Mouse (Mus musculus): Measurements from ENCODE around the gene Igf2bp2.

Gene Igf2bp2

DNA sequence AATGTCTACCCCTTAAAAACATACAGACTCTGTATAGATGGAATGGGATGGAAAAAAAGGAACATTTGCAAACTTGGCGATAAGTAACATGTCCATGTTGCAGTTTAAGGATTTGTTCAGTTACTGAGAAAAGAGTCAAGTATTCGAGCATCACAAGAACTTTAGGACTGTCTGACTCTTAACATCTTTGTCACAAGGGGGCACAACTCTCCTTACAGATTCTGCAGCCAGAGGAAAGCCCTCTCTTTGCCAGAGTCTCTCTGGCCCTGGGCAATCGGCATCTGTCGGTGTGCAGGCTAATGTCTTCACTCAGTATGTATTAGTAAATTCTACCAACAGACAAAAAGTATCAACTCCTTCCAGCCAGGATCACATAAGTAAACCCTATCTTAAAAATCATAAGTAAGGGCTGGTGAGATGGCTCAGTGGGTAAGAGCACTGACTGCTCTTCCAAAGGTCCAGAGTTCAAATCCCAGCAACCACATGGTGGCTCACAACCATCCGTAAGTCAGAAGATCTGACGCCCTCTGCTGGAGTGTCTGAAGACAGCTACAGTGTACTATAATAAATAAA, 57.0 kb downstream of the Igf2bp2 start:
- DNase-seq (ENCODE audit: low read depth): peak; percentile 45

DNA sequence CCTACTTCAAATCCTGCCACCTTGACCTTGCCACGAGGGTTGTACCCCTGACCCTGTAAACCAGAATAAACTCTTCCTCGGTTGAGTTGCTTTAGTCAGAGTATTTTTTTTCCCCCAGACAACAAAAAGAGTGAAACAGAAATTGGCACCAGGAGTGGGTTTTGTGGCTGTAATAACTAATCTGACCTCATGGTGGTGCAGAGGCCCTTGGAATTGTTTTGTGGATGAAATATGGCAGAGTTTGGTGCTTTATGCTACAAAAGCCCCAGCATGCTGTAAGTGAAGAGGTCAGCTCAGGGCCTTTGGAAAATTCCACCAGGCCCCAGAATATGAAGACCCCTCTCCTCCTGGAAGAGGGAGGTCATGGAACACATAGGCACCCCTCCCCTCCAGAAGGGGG, 63.0 kb downstream of the Igf2bp2 start:
- DNase-seq (ENCODE audit: low read depth): no peak

DNA sequence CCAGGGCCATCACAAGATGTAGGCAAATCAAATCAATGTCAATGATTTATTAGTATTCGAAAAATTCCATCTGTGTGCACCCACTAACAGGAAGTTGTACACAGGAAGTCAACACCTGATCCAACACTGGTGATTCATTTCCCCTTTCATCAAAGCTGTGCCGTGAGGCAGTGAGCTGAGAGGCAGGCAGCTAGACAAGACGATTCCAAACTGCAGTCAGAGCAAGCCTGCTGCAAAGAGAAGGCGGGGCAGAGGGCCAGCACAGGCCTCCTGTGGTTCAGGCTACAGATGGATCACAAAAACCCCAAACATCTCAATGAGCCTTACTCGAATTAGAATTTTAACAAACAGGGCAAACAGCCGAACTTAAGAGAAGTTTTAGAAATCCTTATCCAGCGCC, 65.4 kb downstream of the Igf2bp2 start:
- peak; percentile 41 for DNase-seq (ENCODE audit: low read depth)

DNA sequence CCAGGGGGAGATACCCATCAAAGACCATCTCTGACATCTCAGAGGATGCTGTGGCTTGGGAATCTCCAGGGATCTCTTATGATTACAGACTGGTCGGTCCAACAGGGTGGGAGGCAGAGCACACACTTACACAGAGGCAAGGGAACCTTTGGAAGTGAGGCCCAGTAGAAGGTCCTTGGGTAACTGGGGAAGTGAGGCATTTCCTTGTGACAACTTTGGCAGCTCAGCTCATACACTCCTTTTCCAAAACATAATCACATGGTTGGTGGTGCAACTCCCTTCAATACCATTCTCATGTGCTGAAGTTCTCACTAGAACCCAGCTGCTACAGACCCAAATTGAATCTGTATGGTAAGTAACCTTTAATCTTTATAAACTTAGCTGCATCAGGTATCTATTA, 67.3 kb downstream of the Igf2bp2 start:
- peak; percentile 69 for DNase-seq (ENCODE audit: low read depth)

DNA sequence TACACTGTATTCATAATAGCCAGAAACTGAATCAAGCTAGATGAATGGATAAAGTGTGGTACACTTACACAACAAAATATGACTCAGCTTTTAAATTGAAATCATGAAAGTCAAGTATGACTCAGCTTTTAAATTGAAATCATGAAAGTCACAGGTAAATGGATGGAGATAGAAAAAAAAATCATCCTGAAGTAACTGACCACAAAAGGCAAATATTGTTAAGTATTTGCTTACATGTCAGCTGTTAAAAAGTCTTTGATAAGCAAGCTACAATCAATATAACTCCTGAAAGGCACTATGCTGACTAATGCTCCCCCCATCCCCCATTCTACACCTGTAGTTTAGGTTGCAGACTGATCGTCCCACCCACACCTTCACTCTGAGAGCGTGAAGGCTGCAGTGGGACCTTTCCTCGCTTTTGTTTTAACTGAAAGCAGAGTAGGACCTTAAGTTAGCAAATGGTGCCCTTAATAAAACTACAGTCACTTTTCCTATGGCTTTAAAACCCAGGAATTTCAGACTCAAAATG, 71.8 kb downstream of the Igf2bp2 start:
- DNase-seq (ENCODE audit: low read depth): peak; percentile 32

DNA sequence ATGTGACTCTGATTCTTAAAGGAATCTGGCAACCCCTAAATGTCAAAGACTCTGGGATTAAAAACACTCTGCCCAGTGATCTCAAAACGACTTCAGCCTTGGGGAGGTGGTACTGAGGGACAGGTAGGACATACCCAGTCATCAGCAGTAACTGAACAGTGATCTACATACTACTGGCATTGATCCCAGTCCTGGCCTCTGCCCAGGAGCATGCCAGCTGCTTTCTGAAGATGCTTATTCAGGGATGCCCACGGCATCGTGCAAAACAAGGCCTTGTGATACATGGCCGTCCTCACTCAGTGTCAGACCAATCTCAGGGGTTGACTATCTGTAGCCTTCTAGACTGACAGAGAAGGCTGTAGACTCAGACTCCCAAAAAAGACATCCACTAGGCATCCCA, 77.7 kb downstream of the Igf2bp2 start:
- DNase-seq (ENCODE audit: low read depth): no peak

DNA sequence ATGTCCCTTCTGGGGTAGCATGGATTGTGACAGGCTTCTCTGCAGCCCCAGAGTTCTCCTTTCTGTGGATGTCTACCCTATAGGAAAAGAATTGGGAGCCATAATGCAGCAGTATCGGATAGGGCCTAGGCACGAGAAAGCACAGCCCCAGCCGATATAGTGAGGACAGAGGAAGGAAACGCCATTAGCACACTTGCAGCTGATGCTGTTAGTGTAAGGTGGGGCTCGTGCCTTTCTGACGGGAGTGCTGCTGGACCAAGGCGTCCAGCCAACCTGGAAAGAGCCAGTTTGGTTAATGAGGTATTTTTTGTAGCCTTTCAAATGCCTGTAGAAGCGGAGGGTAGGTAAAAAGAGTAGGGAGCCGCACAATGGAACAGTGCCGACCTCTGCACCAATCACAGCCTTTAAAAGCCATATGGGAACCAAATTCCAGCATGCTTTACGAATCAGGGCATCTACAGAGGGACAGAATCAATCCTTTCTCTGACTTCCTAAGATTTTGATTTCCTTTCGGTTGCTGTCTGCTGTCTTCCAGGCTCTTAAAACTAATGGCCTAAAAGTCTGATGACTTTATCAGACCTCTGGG, 82.9 kb downstream of the Igf2bp2 start:
- no peak for DNase-seq (ENCODE audit: low read depth)

DNA sequence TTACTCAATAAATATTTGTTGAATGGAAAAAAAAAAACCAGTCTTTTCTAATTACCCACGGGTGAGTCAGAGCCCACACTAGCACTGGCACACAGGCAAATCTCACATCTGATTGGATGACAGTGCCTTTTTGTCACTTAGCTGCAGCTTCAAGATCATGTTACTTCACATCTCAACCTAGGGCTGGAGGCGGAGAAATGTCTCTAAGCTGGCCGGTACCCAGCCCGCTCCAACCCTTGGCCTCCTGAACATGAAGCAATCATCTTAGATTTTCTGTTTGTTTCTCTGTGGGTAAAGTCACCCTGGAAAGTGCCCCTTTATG, 86.5 kb downstream of the Igf2bp2 start:
- peak; percentile 93 for DNase-seq (ENCODE audit: low read depth)

DNA sequence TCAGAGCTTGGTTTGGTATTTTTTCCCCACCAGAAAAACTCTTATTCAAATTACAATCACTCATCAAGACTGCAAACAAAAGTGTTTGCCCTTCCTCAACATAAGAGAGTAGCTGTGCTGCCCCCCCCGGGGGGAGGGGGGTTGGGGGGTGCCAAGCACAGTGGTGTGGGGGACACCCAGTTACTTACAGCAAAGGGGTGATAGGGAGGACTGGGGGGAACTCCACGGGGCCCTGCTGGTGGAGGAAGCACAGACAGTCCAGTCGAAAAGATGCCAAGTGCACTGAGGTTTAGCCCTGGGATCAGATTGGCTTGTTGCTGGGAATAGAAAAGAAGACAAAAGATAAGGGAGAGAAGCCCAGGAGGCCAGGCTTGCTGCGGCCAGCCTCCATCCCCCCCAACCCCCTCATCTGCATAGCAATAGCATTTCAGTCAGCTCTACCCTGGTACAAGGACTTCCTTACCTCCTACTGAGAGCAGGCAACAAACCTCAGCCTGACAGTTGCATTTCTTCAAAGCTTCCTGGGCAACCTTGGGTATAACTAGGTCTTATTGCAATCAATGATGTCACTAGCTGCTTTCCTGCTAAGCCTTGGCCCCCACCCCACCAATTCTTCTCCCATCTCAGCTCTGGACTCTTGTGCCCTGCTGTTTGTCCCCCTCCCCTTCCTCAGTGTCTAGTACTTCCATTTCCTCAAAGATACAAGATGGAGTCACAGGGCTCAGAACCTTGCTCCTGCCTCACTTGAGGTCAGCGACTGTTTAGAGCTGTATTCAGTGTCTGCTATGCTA, 87.1 kb downstream of the Igf2bp2 start:
- no peak for DNase-seq (ENCODE audit: low read depth)

DNA sequence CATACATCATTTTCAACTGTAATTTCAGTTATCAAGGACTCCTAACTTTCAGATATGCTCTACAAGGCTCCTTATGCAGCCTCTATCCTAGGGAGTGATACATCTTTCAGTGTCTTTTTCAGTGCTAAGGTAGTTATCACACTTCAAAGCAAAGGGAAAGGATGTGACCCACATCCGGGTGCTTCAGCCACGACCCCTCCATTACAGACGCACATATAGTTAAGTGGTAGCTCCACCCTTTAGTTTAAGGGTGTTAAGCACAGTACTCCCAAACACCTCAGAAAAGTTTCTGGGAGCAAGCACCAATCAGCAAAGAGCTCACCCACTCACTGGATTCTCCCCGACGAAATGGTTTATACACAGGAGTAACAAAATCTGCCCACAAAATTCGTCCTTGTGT, 88.0 kb downstream of the Igf2bp2 start:
- no peak for DNase-seq (ENCODE audit: low read depth)

DNA sequence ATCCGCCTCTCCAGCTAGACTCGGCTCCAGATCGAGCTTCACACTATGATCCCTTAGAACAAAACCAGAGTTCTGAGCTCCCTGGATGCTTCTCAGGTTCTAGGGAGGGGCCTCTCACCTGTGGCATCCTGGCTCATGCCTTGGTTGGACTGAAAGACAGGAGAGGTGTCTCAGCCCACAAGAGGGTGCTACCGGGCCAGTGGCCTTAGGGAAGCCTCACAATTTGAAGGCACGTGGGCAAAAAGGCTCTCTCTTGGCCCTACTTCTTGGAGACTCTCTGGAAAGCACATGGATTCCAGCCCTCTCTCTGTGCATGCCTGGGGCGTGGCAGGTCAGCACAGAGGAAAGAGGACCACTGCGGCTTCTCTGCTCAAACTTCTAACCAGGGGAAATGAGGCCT, 91.7 kb downstream of the Igf2bp2 start:
- DNase-seq (ENCODE audit: low read depth): peak; percentile 54

DNA sequence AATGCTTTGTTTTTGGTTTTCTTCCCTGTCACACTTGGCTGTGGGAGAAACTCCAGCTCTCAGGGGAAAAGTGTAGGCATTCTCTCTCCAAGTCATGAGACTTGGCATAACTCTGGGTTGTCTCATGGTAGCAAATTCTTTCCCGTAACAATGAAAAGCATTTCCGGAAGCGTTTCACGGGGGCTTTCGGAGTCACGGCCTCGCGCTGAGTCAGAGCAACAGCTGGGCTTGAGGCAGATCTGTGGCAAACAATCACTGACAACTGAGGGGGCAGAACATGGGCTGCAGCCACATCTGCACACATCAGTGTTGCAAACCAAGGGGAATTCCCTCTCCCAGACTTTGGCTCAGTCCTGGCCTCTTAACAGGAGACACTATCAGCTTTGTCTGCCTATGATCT, 95.7 kb downstream of the Igf2bp2 start:
- DNase-seq (ENCODE audit: low read depth): peak; percentile 89

DNA sequence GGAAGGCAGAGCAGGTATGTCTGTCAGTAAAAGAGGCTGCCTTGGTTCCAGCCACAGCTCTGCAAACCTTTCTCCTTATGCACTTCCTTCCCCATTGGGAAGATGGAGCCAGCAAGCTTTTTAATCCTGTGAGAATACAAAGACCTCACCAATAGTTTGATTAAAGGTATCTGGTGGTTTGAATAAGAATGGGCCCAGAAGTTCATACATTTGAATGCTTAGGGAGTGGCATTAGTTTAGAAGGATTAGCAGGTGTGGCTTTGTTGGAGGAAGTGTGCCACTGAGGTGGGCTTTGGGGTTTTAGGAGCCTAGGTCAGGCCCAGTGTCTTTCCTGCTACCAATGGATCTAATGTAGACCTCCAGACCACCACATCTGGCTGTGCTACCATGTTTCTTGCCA, 97.6 kb downstream of the Igf2bp2 start:
- no peak for DNase-seq (ENCODE audit: low read depth)

DNA sequence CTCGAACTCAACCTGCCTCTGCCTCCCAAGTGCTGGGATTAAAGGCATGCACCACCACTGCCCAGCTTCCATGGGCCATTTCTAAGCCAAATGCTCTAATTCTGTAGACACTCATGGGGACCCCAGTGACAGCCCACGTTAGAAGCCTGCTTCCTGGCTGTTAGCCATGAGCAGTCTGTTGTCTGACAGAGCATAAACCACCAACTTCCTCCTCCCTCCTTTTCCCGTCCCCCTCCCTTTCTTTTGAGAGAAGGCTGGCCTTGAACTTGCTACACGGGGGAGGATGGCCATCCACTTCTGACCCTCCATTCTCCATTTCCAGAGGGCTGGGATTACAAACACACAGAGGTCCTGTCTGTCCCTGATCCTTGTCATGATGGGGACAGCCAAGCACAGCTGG, 100.8 kb downstream of the Igf2bp2 start:
- DNase-seq (ENCODE audit: low read depth): no peak

DNA sequence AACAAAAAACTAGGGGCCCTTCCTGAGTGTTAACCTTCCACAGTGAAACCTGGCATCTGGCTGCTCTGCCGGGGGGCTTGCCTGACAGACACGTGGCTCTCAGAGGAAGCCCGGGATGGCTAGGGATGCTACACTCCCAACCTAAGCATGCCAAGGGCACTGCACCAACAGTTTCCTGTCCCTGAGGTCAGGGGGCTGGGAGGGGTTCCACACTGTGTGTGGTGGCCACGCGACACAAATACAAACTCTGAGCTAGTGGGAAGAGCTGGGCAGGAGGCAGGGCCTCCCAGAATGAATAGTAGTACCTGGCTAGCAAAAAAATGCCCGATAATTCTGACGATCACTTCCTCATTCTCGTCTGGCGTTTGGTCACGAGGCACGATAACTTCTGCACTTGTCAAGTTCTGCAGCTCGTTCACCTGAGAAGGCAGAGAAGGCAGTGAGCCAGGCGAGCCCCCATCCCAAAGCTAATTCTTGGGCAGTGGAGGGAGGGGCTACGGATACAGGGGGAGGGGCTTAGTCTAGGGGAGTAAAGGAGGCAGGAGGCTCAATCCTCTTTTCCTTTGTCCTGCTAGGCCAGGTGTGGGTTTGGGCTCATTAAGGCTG, 101.4 kb downstream of the Igf2bp2 start:
- no peak for DNase-seq (ENCODE audit: low read depth)

DNA sequence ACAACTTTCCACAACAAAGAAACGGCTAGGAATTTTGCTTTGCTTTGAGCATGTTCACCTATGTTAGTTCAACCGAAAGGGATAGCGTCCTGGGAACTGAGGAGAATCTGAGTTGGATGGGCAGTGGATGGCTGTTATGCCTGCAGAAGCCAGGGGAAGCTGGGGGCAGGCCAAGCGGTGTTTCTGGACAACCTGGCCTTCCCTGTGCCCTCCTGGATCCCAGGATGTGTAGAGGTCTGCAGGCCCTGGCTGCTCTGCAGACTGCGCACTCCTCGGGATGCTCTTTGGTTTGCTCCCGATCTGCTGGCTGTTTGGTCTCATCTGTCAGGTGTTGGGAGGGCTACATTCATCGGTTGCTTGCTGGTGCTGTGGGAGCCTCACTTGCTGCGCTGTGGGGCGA, 102.7 kb downstream of the Igf2bp2 start:
- no peak for DNase-seq (ENCODE audit: low read depth)

DNA sequence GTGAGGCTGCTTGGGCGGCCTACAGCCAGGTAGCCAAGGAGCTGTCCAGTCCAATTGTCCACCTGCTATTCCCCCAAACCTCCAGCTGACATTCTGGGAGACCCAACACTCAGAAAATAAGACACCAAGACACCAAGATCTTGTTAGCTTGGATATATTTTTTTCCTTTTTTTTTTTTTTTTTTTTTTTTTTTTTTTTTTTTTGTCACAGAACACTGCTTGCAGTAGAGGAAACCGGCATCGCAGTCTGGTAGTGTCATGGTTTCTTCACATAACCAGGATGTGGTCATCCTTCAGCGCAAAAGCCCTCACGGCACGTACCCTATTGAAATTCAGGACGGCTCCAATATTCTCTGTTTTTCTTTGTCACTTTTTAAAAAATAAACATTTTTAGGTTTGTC, 104.2 kb downstream of the Igf2bp2 start:
- DNase-seq (ENCODE audit: low read depth): no peak

DNA sequence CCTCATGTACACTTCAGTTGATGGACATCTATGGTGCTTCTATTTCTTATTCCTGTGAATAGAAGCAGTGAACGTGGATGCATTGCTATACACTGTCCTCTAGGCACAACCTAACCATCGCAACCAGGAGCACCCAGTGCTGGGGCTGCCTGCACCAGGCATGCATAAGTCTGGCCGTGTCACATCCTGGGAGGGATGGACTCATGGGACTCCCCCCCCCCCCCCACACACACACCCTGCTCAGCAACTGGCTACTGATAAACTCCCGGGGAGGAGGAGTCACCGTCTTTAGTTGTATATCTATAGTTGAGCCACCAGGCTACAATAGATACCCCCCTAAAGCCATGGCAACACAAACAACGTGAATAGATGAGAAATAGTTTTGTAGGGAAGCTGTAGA, 105.6 kb downstream of the Igf2bp2 start:
- no peak for DNase-seq (ENCODE audit: low read depth)

DNA sequence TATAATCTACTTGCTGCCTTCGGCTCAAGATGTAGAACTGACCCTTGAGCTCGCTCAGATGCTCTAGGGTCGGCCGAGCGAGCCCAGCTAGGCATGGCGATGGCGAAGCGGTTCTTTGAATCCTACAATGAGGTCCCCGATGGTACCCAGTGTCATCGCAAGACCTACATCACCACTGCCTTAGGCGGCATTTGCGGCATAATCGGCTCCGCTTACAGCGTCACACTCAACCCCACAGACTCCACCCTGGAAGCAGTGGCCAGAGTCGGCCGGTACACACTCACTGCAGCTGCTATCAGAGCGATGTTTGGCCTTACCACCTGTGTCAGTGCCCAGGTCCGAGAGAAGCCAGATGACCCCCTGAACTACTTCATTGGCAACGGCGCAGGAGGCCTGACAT, 109.7 kb downstream of the Igf2bp2 start:
- no peak for DNase-seq (ENCODE audit: low read depth)

DNA sequence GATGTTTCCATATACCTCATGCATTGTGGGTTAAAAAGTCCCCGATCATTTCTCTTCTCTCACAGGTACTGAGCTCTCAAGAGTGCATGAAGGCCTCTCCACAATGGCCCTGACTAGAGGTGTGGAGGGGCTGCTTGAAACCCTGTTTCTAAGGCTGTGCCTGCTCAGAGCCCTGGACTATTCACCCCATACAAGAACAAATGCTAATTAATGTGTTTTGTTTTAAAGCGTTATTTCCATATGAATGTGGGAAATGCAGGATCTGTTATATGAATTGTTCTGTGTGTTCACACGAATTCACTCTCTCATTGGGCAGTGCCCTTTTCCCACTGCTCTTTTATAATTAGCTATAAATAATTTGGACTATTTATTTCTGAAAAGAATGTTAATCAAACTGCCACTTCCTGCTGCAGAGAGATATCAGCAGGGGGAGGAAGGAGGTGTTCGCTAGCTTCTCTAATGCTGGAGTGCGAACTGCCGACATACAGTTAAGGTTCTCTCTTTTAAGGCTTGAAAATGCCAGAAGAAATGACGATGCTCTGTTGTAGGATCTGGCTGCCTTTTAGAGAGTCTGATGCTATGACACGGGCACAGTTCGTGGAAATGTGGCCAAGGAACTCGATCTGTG, 116.2 kb downstream of the Igf2bp2 start:
- no peak for DNase-seq (ENCODE audit: low read depth)

DNA sequence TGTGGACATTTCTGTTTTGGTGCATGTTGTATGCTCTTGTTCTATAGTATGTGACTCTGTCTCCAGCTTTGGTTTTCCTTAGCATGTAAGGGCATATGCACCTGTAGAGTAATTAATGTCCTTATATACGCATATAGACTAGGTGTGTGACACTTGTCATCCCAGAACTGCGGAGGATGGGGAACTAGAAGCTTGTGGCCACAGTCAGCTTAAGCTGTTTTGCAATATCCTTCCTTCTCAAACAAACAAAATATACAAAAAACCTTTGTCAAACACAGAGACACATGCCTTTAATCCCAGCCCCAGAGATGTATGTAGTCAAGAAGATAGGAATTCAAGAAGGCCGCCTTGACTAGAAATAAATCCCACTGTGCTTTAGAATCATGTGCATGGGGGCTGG, 117.2 kb downstream of the Igf2bp2 start:
- DNase-seq (ENCODE audit: low read depth): no peak

DNA sequence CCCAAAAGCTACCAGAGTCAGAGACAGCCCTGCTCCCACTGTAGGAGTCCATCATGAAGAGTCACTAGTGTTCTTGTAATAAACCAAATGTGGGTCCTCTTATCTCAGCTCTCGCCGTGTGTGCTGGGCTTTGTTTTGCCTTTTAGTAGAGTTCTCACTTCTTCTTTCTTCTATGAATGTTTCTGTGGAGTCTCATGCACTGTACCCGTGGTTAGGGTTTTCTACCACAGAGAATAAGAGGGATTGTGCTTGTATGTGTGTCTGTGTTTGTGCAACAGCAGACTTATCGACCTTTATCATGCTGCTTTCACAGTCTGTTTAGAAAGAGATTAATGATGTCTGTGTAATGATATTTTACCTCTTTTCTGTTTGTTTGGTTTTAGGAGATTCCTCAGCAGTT, 119.3 kb downstream of the Igf2bp2 start:
- no peak for DNase-seq (ENCODE audit: low read depth)

DNA sequence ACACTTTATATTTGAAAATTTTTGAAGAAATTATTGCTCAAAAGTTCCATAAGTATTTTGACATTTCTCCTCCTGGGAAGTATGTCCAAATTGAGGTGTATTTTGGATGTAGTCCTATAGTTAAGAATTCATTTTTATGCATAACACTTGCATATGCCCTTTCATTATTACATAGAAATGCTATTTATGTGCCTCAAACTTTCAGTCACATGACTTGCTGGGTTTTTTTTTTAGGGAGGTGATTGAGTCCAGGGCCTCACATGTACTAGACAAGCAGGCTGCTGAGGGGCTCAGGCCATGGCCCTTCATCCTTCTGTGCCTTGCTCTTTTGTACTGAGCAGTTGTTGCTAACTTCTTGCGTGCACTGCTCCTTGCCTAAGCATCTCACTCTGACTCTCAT, 123.1 kb downstream of the Igf2bp2 start:
- DNase-seq (ENCODE audit: low read depth): no peak
